Mouse (Mus musculus) olfactory bulb, adult 2 months (tissue): ENCODE measurements around the gene Angptl6.

ENCODE experiments used
- CTCF ChIP-seq: fragments of 200-500 bp; IDR thresholded peaks from 2 replicates; pipeline ENCODE4 v1.5.1; 2012; ENCODE audit warnings: low read depth, mild to moderate bottlenecking, low read length, moderate library complexity; ENCODE audit not compliant: insufficient read depth
- POLR2A ChIP-seq: fragments of 200-500 bp; IDR thresholded peaks from 2 replicates; pipeline ENCODE4 v1.6.1; 2012; ENCODE audit warnings: mild to moderate bottlenecking, low read depth, low read length, moderate library complexity; ENCODE audit not compliant: insufficient read depth

GRCm38 (mm10) chr9:20886563-20886962, 7.0 kb upstream of the Angptl6 start:
- TF ChIP-seq CTCF: no peak
- TF ChIP-seq POLR2A: no peak
